ENCODE assay signal across 8 mouse cellular contexts in genomic region chr4:56990215-56990584, GRCm38 (mm10). TPM values are rescaled to one million over a fixed set of nuclear protein-coding genes. Genes with fewer than 3 reads are reported as not detected.
A peak's percentile ranks its signal among the peaks of the same experiment; 100 is the strongest.
DNase-seq lines count a peak whose midpoint lies in the region; ATAC-seq and TF ChIP-seq lines count a peak whose summit lies in the region.

Gene Frrs1l (minus strand): TSS chr4:56990391.

- DNase-seq in kidney, postnatal 10 days: peak; percentile 36
- no peak for DNase-seq in kidney, adult 18-20 months
- DNase-seq in cerebellum, adult 11-12 months: peak; percentile 78
- DNase-seq in forebrain, postnatal 0 days: peak; percentile 78
- DNase-seq in left cerebral cortex, adult 2 months (ENCODE audit: extremely low spot score in 1 of 2, low spot score in 2 of 2): peak; percentile 78 to 79
- peak; percentile 47 for DNase-seq in neural tube, embryonic 10.5 days (ENCODE audit: extremely low spot score, low spot score)
- DNase-seq in urinary bladder, postnatal 25 days (ENCODE audit: low spot score): no peak
- DNase-seq in urinary bladder, adult 18-20 months (ENCODE audit: low spot score in 2 of 2): no peak

- H3K9me3 ChIP-seq in forebrain, postnatal 0 days (ENCODE audit: low read length): no peaks in the 10 kb centered on the region

- TF ChIP-seq CTCF in forebrain, postnatal 0 days (IDR thresholded peaks at IDR 0.05; ENCODE audit: low read depth): no peak
- TF ChIP-seq CTCF in left cerebral cortex, adult 2 months (IDR thresholded peaks at IDR 0.05): no peak

- H3K36me3 ChIP-seq in forebrain, postnatal 0 days (ENCODE audit: insufficient read depth): no peaks in the 10 kb centered on the region

- intact Hi-C loops in left cerebral cortex, adult 2 months (cut with DNase I): no loop called here

- no peaks in the 10 kb centered on the region for H3K4me1 ChIP-seq in forebrain, postnatal 0 days (ENCODE audit: insufficient read depth)

- H3K27ac ChIP-seq in forebrain, postnatal 0 days (ENCODE audit: low read depth, low read length): peak within 1 kb of the TSS; percentile 89
- peak within 1 kb of the TSS; percentile 90 for H3K27ac ChIP-seq in left cerebral cortex, adult 2 months

- ATAC-seq in forebrain, postnatal 0 days: peak; percentile 93

- no peaks in the 10 kb centered on the region for H3K27me3 ChIP-seq in forebrain, postnatal 0 days (ENCODE audit: insufficient read depth, low read length)

- H3K4me3 ChIP-seq in forebrain, postnatal 0 days (ENCODE audit: low read depth, low read length): peak within 1 kb of the TSS; percentile 75
- peak within 1 kb of the TSS; percentile 66 for H3K4me3 ChIP-seq in left cerebral cortex, adult 2 months

- peak within 1 kb of the TSS; percentile 81 for H3K9ac ChIP-seq in forebrain, postnatal 0 days

- peak within 1 kb of the TSS; percentile 81 for H3K4me2 ChIP-seq in forebrain, postnatal 0 days (ENCODE audit: low read depth)

- under 1% methylated on average over 31 of the region's 44 CpGs for WGBS in forebrain, postnatal 0 days

RNA-seq across cellular contexts. Expression of gene Frrs1l, which starts in this region (rescaled TPM):
- 41.9 and 43.4 TPM in 2 replicates for total RNA-seq in forebrain, postnatal 0 days (2014; rRNA removed)
- polyA plus RNA-seq in forebrain, postnatal 0 days (2015; fragmentation: Nextera tagmentation; extraction: Ambion mirVana): 13.7 and 25.2 TPM in 2 replicates
- 100 to 1,000 TPM; 204 to 212 TPM for total RNA-seq in left cerebral cortex, adult 2 months (2021)

Comparison
In these comparisons a context has a peak if more than half of its experiments do, and no peak if none do; other contexts are left out.
1. DNase-seq: peak in kidney, postnatal 10 days (single experiment), cerebellum, adult 11-12 months (single experiment), forebrain, postnatal 0 days (single experiment), left cerebral cortex, adult 2 months (2 of 2) and neural tube, embryonic 10.5 days (single experiment); none in kidney, adult 18-20 months (single experiment), urinary bladder, postnatal 25 days (single experiment) and urinary bladder, adult 18-20 months (0 of 2).